Mouse (Mus musculus): ENCODE measurements around the gene Veph1. TPM values are rescaled to one million over a fixed set of nuclear protein-coding genes. Genes with fewer than 3 reads are reported as not detected.

Gene Veph1
- total and polyA plus RNA-seq, 3 experiments = not detected

GRCm38 (mm10) chr3:66224931-66225537, 71.6 kb downstream of the Veph1 start:
- in situ Hi-C loops (cut with MboI; ENCODE audit: low pct_ligation_motif_present, low pct_unique_long_range_greater_than_20kb, low sequenced_read_pairs) = no loop called here
- no peak for DNase-seq (ENCODE audit: extremely low read depth)
- H3K27me3 ChIP-seq (replicated peaks) = no peaks in the 10 kb centered on the region
- H3K4me2 ChIP-seq (ENCODE audit: insufficient read depth, low read depth, poor library complexity, severe bottlenecking) = no peak overlapping the region
- dilution Hi-C loops (cut with MboI; ENCODE audit: extremely low pct_ligation_motif_present, extremely low pct_unique_long_range_greater_than_20kb, low sequenced_read_pairs) = no loop called here
- peaks cover 0 to 4% of the 10 kb centered on the region in 2 experiments; a peak in 2 of 4 replicates for H3K4me1 ChIP-seq (ENCODE audit: control insufficient read depth in 1 of 2, insufficient read depth in 2 of 2)
- TF ChIP-seq ZC3H11A (IDR thresholded peaks at IDR 0.05; ENCODE audit: low read depth, low read length) = no peak
- no peak for TF ChIP-seq MAX (IDR thresholded peaks at IDR 0.05; ENCODE audit: low read length)
- no peak for TF ChIP-seq ETS1 (conservative IDR thresholded peaks at IDR 0.05; ENCODE audit: low read depth, low read length)
- TF ChIP-seq CHD1 (IDR thresholded peaks at IDR 0.05; ENCODE audit: low read depth, low read length) = no peak
- TF ChIP-seq JUND (conservative IDR thresholded peaks at IDR 0.05; ENCODE audit: low read depth, low read length) = no peak
- no peak for TF ChIP-seq TCF12 (IDR thresholded peaks at IDR 0.05; ENCODE audit: low read depth, low read length)
- no peak for TF ChIP-seq POLR2A (IDR thresholded peaks at IDR 0.05; ENCODE audit: low read depth, low read length)
- no peak for TF ChIP-seq MAFK (IDR thresholded peaks at IDR 0.05; ENCODE audit: insufficient replicate concordance, low read length)
- no peak for TF ChIP-seq ZNF384 (IDR thresholded peaks at IDR 0.05; ENCODE audit: low read depth, low read length)
- TF ChIP-seq SMC3 (IDR thresholded peaks at IDR 0.05; ENCODE audit: low read depth, low read length) = no peak
- no peak for TF ChIP-seq BHLHE40 (IDR thresholded peaks at IDR 0.05; ENCODE audit: low read depth, low read length)
- no peak for TF ChIP-seq KAT2A (IDR thresholded peaks at IDR 0.05; ENCODE audit: insufficient replicate concordance, low read length)
- no peak for TF ChIP-seq ZKSCAN1 (IDR thresholded peaks at IDR 0.05; ENCODE audit: borderline replicate concordance, low read depth, low read length)
- TF ChIP-seq PAX5 (IDR thresholded peaks at IDR 0.05; ENCODE audit: low read length) = no peak
- TF ChIP-seq UBTF (IDR thresholded peaks at IDR 0.05; ENCODE audit: low read depth, low read length) = no peak
- no peak for TF ChIP-seq POLR2AphosphoS2 (IDR thresholded peaks at IDR 0.05; ENCODE audit: low read depth, low read length)
- TF ChIP-seq TBP (conservative IDR thresholded peaks at IDR 0.05; ENCODE audit: low read depth, low read length) = no peak
- no peak for TF ChIP-seq MYC (IDR thresholded peaks at IDR 0.05; ENCODE audit: low read depth, low read length)
- TF ChIP-seq MAZ (IDR thresholded peaks at IDR 0.05; ENCODE audit: low read depth, low read length) = no peak
- no peak for TF ChIP-seq NELFE (IDR thresholded peaks at IDR 0.05; ENCODE audit: low read depth, low read length)
- no peaks in the 10 kb centered on the region for H3K79me2 ChIP-seq (replicated peaks; ENCODE audit: control insufficient read depth, extremely low read depth, insufficient read depth, poor library complexity, severe bottlenecking)
- no peaks in the 10 kb centered on the region for H3K36me3 ChIP-seq (replicated peaks in 1 of 2; ENCODE audit: control insufficient read depth in 1 of 2, insufficient read depth in 1 of 2, low read length in 1 of 2)
- H3K27ac ChIP-seq (ENCODE audit: insufficient read depth, low read depth) = no peak overlapping the region
- no peak overlapping the region for H3K9ac ChIP-seq (ENCODE audit: insufficient read depth, low read depth)
- peaks cover 5% of the 10 kb centered on the region for H3K9me3 ChIP-seq (replicated peaks; ENCODE audit: low read length)
- H3K4me3 ChIP-seq (replicated peaks in 1 of 3; ENCODE audit: low read depth in 2 of 3, low read length in 2 of 3, poor library complexity in 1 of 3) = no peak overlapping the region

GRCm38 (mm10) chr3:66221243-66221611, 75.4 kb downstream of the Veph1 start:
- no peak overlapping the region for H3K4me2 ChIP-seq (ENCODE audit: insufficient read depth, low read depth, poor library complexity, severe bottlenecking)
- H3K4me1 ChIP-seq (ENCODE audit: control insufficient read depth in 1 of 2, insufficient read depth in 2 of 2) = peaks cover 0 to 4% of the 10 kb centered on the region in 2 experiments; a peak in 2 of 4 replicates
- no peaks in the 10 kb centered on the region for H3K79me2 ChIP-seq (replicated peaks; ENCODE audit: control insufficient read depth, extremely low read depth, insufficient read depth, poor library complexity, severe bottlenecking)
- peaks cover 5% of the 10 kb centered on the region for H3K9me3 ChIP-seq (replicated peaks; ENCODE audit: low read length)
- no peaks in the 10 kb centered on the region for H3K27me3 ChIP-seq (replicated peaks)
- DNase-seq (ENCODE audit: extremely low read depth) = no peak
- dilution Hi-C loops (cut with MboI; ENCODE audit: extremely low pct_ligation_motif_present, extremely low pct_unique_long_range_greater_than_20kb, low sequenced_read_pairs) = no loop called here
- no peak overlapping the region for H3K9ac ChIP-seq (ENCODE audit: insufficient read depth, low read depth)
- no peak overlapping the region for H3K27ac ChIP-seq (ENCODE audit: insufficient read depth, low read depth)
- TF ChIP-seq SIN3A (IDR thresholded peaks at IDR 0.05; ENCODE audit: low read length) (no peak), CHD2 (IDR thresholded peaks at IDR 0.05; ENCODE audit: low read length) (no peak), POLR2A (IDR thresholded peaks at IDR 0.05; ENCODE audit: low read depth, low read length) (no peak), RCOR1 (conservative IDR thresholded peaks at IDR 0.05; ENCODE audit: low read depth, low read length) (no peak), BHLHE40 (IDR thresholded peaks at IDR 0.05; ENCODE audit: low read depth, low read length) (no peak), CTCF (conservative IDR thresholded peaks at IDR 0.05 in 1 of 2, IDR thresholded peaks at IDR 0.05 in 1 of 2; ENCODE audit: low read depth in 2 of 2, low read length in 2 of 2) (no peak), KAT2A (IDR thresholded peaks at IDR 0.05; ENCODE audit: insufficient replicate concordance, low read length) (no peak), ZKSCAN1 (IDR thresholded peaks at IDR 0.05; ENCODE audit: borderline replicate concordance, low read depth, low read length) (no peak), NELFE (IDR thresholded peaks at IDR 0.05; ENCODE audit: low read depth, low read length) (no peak), ETS1 (conservative IDR thresholded peaks at IDR 0.05; ENCODE audit: low read depth, low read length) (no peak), JUN (IDR thresholded peaks at IDR 0.05; ENCODE audit: insufficient read depth, low read depth, low read length) (no peak), ELF1 (IDR thresholded peaks at IDR 0.05; ENCODE audit: low read depth, low read length) (no peak)
- no peaks in the 10 kb centered on the region for H3K36me3 ChIP-seq (replicated peaks in 1 of 2; ENCODE audit: control insufficient read depth in 1 of 2, insufficient read depth in 1 of 2, low read length in 1 of 2)
- H3K4me3 ChIP-seq (replicated peaks in 1 of 3; ENCODE audit: low read depth in 2 of 3, low read length in 2 of 3, poor library complexity in 1 of 3) = no peak overlapping the region
- in situ Hi-C loops (cut with MboI; ENCODE audit: low pct_ligation_motif_present, low pct_unique_long_range_greater_than_20kb, low sequenced_read_pairs) = no loop called here
